Mouse (Mus musculus) kidney, embryonic 14.5 days (tissue): Measurements from ENCODE around the gene Hsf4. TPM values are rescaled to one million over a fixed set of nuclear protein-coding genes. Genes with fewer than 3 reads are reported as not detected.

Experiments
- ATAC-seq: fragments of 200-750 bp; cut with Nextera tagmentation; 2 replicates; pipeline ENCODE4 v1.8.0; 2017; ENCODE audit warnings: moderate number of reproducible peaks, mild to moderate bottlenecking, moderate TSS enrichment, moderate library complexity; ENCODE audit not compliant: low FRiP score, low TSS enrichment
- H3K27ac ChIP-seq: fragments of 300-500 bp; sonication (generic); 2 replicates; pipeline ENCODE4 v1.5.1; 2014; ENCODE audit warnings: low read depth, mild to moderate bottlenecking, low read length, moderate library complexity, mixed read lengths
- H3K27me3 ChIP-seq: fragments of 300-500 bp; sonication (generic); 2 replicates; pipeline ENCODE4 v1.6.1; 2014; ENCODE audit warnings: mild to moderate bottlenecking, low read length; ENCODE audit not compliant: control insufficient read depth, insufficient read depth
- H3K36me3 ChIP-seq: fragments of 300-500 bp; sonication (generic); 2 replicates; pipeline ENCODE4 v1.6.1; 2014; ENCODE audit warnings: low read length, mixed read lengths; ENCODE audit not compliant: control insufficient read depth, insufficient read depth
- H3K4me1 ChIP-seq: fragments of 300-500 bp; sonication (generic); 2 replicates; pipeline ENCODE4 v1.6.1; 2014; ENCODE audit warnings: low read length, mixed read lengths; ENCODE audit not compliant: control insufficient read depth, insufficient read depth
- H3K4me2 ChIP-seq: fragments of 300-500 bp; sonication (generic); replicated peaks from 2 replicates; pipeline ENCODE4 v1.6.1; 2014; ENCODE audit warnings: low read depth, mild to moderate bottlenecking, low read length
- H3K4me3 ChIP-seq: fragments of 300-500 bp; sonication (generic); 2 replicates; pipeline ENCODE4 v1.5.1; 2014; ENCODE audit warnings: mild to moderate bottlenecking, low read length
- H3K9ac ChIP-seq: fragments of 300-500 bp; sonication (generic); 2 replicates; pipeline ENCODE4 v1.6.1; 2014; ENCODE audit warnings: low read depth, mild to moderate bottlenecking, low read length, moderate library complexity
- H3K9me3 ChIP-seq: fragments of 300-500 bp; sonication (generic); 2 replicates; pipeline ENCODE4 v1.6.1; 2016; ENCODE audit warnings: low read length; ENCODE audit not compliant: control insufficient read depth
- WGBS: fragments of 180-500 bp; shearing (Covaris S2); extraction: QIAGEN DNeasy Blood & Tissue Kit; methylation state at CpG from one replicate; pipeline ENCODE4 v1.1.7; 2014; 5-methylcytosine and 5-hydroxymethylcytosine counted together
- polyA plus RNA-seq: library from polyadenylated mRNA; unstranded; fragments of >200 nt; fragmentation: Nextera tagmentation; extraction: Ambion mirVana; gene quantifications from 2 replicates; pipeline ENCODE4 v1.2.1, GENCODE M21; 2014

Gene Hsf4
- polyA plus RNA-seq, 1 experiment from 2014 or later = not detected

GRCm38 (mm10) chr8:105276292-105277120 lies 6.9 kb downstream of the Hsf4 start:
- Histone ChIP-seq H3K4me2 (peak overlapping the region; percentile 53), H3K36me3 (no peaks in the 10 kb centered on the region), H3K27me3 (peaks cover 84% of the 10 kb centered on the region), H3K9ac (0 out of 2 replicates have a peak overlapping the region, but pooled peaks have one; percentile 29), H3K4me3 (peak overlapping the region; percentile 34), H3K4me1 (peaks cover 17% of the 10 kb centered on the region; the same call in 1 of the 2 replicates), H3K27ac (no peak overlapping the region), H3K9me3 (no peaks in the 10 kb centered on the region)
- peak; percentile 53 for ATAC-seq
- WGBS = 4% methylated on average over 30 of the region's 30 CpGs

- no peak overlapping the region for H3K9ac ChIP-seq
- H3K36me3 ChIP-seq = peaks cover 5% of the 10 kb centered on the region; the same call in 1 of the 2 replicates
- H3K27ac ChIP-seq = no peak overlapping the region
- peak; percentile 22; the same call in 1 of the 2 replicates for ATAC-seq
- H3K4me1 ChIP-seq = peaks cover 17% of the 10 kb centered on the region; the same call in 1 of the 2 replicates
- H3K4me3 ChIP-seq = peak overlapping the region; percentile 14; the same call in 1 of the 2 replicates
- H3K9me3 ChIP-seq = no peaks in the 10 kb centered on the region
- H3K27me3 ChIP-seq = peaks cover 61% of the 10 kb centered on the region
- peak overlapping the region; percentile 34 for H3K4me2 ChIP-seq
- WGBS = 3% methylated on average over 28 of the region's 28 CpGs
Observed at GRCm38 (mm10) chr8:105278911-105279334, 9.3 kb downstream of the Hsf4 start.

DNA sequence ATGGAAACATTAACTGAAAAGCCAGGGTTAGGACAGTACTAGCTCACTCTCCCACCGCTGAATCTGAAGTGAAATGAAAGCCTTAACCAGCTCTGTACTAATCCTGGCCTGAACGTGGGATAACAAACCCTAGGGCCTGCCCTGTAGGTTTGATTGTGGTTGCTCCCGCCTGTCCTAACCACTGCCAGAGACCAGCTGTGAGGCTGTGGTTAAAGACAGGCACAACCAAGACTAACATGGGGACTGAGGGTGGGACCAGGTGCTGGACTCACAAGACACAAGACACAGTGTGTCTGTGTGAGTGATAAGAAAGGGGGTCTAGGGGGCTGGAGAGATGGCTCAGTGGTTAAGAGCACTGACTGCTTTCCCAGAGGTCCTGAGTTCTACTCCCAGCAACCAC lies 11.0 kb downstream of the Hsf4 start:
- H3K9ac ChIP-seq = no peak overlapping the region
- 77% methylated on average over 3 of the region's 3 CpGs for WGBS
- no peak for ATAC-seq
- no peak overlapping the region for H3K4me2 ChIP-seq
- H3K27ac ChIP-seq = no peak overlapping the region
- no peak overlapping the region for H3K4me3 ChIP-seq
- H3K4me1 ChIP-seq = peaks cover 15% of the 10 kb centered on the region; the same call in 1 of the 2 replicates
- H3K9me3 ChIP-seq = no peaks in the 10 kb centered on the region
- peaks cover 5% of the 10 kb centered on the region; the same call in 1 of the 2 replicates for H3K36me3 ChIP-seq
- H3K27me3 ChIP-seq = peaks cover 44% of the 10 kb centered on the region

GRCm38 (mm10) chr8:105281821-105282220 lies 12.2 kb downstream of the Hsf4 start:
- ATAC-seq = no peak

DNA sequence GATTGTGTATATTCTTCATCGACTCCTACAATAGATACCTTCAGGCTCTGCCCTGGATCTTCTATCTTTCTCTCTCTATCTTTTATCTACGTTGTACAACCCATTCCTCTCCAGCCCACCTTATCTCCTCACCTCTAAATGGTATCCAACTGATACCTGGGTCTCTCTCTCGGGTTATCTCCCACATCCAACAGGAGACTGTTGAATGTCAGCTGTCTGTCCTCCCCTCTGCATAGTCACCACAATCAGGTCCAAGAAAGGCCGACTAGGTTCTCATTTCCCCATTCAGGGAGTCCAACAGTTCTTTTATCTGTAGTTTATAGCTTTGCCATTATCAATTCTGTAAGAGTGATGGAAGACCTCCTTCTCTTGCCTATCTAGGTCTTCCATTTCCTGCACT lies 12.6 kb downstream of the Hsf4 start:
- peaks cover 5% of the 10 kb centered on the region; the same call in 1 of the 2 replicates for H3K36me3 ChIP-seq
- no peak overlapping the region for H3K9ac ChIP-seq
- no peak overlapping the region for H3K4me3 ChIP-seq
- no peak overlapping the region for H3K27ac ChIP-seq
- no peak overlapping the region for H3K4me2 ChIP-seq
- H3K27me3 ChIP-seq = peaks cover 28% of the 10 kb centered on the region
- no peak for ATAC-seq
- H3K4me1 ChIP-seq = 0 out of 2 replicates have a peak, but pooled peaks cover 5% of the 10 kb centered on the region
- 89% methylated on average over 4 of the region's 4 CpGs for WGBS
- no peaks in the 10 kb centered on the region for H3K9me3 ChIP-seq

More at GRCm38 (mm10) chr8:105281821-105282220, 12.2 kb downstream of the Hsf4 start:
- Histone ChIP-seq H3K27me3 (peaks cover 32% of the 10 kb centered on the region), H3K9me3 (no peaks in the 10 kb centered on the region), H3K4me1 (0 out of 2 replicates have a peak, but pooled peaks cover 5% of the 10 kb centered on the region), H3K36me3 (peaks cover 5% of the 10 kb centered on the region; the same call in 1 of the 2 replicates), H3K4me2 (no peak overlapping the region), H3K9ac (no peak overlapping the region), H3K4me3 (no peak overlapping the region), H3K27ac (no peak overlapping the region)
- 89% methylated on average over 12 of the region's 12 CpGs for WGBS

DNA sequence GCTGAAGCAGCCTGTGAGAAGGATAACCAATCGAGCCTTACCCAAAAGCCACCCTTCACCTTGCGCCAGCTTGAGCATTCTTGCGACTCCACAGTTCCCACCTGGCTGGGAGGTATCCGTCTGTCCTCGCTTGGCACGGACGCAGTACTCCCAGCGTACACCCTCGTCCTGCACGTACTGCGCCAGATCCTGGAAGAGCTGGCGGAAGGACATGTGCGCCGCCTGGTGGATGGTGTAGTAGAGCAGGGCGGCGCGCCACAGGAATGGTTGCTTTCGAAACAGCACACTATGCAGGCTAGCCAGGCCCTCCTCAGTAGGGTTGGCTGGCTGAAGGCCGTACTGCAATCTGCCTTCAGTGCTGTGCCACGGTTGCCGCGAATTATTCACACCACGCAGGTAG lies 13.5 kb downstream of the Hsf4 start:
- Histone ChIP-seq H3K9me3 (no peaks in the 10 kb centered on the region), H3K4me1 (peaks cover 7% of the 10 kb centered on the region; the same call in 1 of the 2 replicates), H3K36me3 (peaks cover 5% of the 10 kb centered on the region; the same call in 1 of the 2 replicates), H3K27me3 (peaks cover 19% of the 10 kb centered on the region), H3K27ac (no peak overlapping the region), H3K4me2 (no peak overlapping the region), H3K9ac (0 out of 2 replicates have a peak overlapping the region, but pooled peaks have one; percentile 4), H3K4me3 (no peak overlapping the region)
- 28% methylated on average over 23 of the region's 23 CpGs for WGBS
- 0 out of 2 replicates have a peak, but pooled peaks have one; percentile 25 for ATAC-seq

DNA sequence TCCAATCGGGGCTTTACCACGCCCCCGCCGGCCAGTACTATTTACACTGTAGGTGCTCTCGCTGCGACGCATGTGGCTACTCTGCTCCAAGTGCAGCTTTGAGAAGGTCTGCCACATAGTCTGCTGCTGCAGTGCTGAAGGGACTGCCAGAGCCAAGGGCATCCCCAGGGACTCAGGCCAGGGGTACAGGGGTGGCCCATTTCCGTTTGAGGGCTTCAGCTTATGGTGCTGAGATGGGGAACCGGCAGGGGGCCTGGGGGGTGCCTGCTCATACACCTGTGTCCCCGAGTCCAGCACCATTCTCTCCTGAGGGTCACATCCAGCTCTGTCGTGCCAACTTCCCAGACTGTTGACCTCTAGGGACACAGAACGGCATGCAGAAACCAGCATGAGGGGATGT lies 15.9 kb downstream of the Hsf4 start:
- Histone ChIP-seq H3K4me1 (peaks cover 19% of the 10 kb centered on the region), H3K4me2 (no peak overlapping the region), H3K9me3 (no peaks in the 10 kb centered on the region), H3K9ac (0 out of 2 replicates have a peak overlapping the region, but pooled peaks have one; percentile 7), H3K27me3 (peaks cover 6% of the 10 kb centered on the region; the same call in 1 of the 2 replicates), H3K4me3 (no peak overlapping the region), H3K27ac (no peak overlapping the region), H3K36me3 (peaks cover 5% of the 10 kb centered on the region; the same call in 1 of the 2 replicates)
- 51% methylated on average over 12 of the region's 12 CpGs for WGBS
- ATAC-seq = no peak

- H3K27ac ChIP-seq = no peak overlapping the region
- 86% methylated on average over 4 of the region's 4 CpGs for WGBS
Observed at GRCm38 (mm10) chr8:105286907-105287306, 17.3 kb downstream of the Hsf4 start.

More at GRCm38 (mm10) chr8:105286907-105287306, 17.3 kb downstream of the Hsf4 start:
- Histone ChIP-seq H3K9me3 (no peaks in the 10 kb centered on the region), H3K4me3 (no peak overlapping the region), H3K9ac (no peak overlapping the region), H3K27me3 (peaks cover 9% of the 10 kb centered on the region; the same call in 1 of the 2 replicates), H3K36me3 (peaks cover under 1% of the 10 kb centered on the region; the same call in 1 of the 2 replicates), H3K4me1 (peaks cover 22% of the 10 kb centered on the region), H3K4me2 (no peak overlapping the region)
- ATAC-seq = no peak
